Mouse (Mus musculus): ENCODE results near the gene Lrrc8e.

- TF ChIP-seq GATA1 (IDR thresholded peaks at IDR 0.05; ENCODE audit: low read length) (no peak), TAL1 (IDR thresholded peaks at IDR 0.05; ENCODE audit: low read length) (no peak)
These were observed 21.1 kb upstream of the Lrrc8e start for GRCm38 (mm10) chr8:4205246-4206123.
